Mouse (Mus musculus) heart, adult 2 months (tissue): ENCODE data around the gene Aste1. TPM values are rescaled to one million over a fixed set of nuclear protein-coding genes. Genes with fewer than 3 reads are reported as not detected.

ENCODE experiments used
- DNase-seq, 2 experiments: peaks; one replicate each; pipeline ENCODE4 v3.0.0; 2021
- H3K27ac ChIP-seq: fragments of 200-600 bp; 2 replicates; pipeline ENCODE4 v1.8.1; 2022
- H3K27me3 ChIP-seq: fragments of 200-500 bp; 2 replicates; pipeline ENCODE4 v1.6.1; 2012; ENCODE audit warnings: mild to moderate bottlenecking, low read length, inconsistent platforms, mixed read lengths; ENCODE audit not compliant: control insufficient read depth, insufficient read depth
- H3K36me3 ChIP-seq: fragments of 200-500 bp; 2 replicates; pipeline ENCODE4 v1.6.1; 2012; ENCODE audit warnings: low read length, inconsistent platforms; ENCODE audit not compliant: control insufficient read depth, insufficient read depth
- H3K4me1 ChIP-seq: fragments of 200-500 bp; 2 replicates; pipeline ENCODE4 v1.6.1; 2011; ENCODE audit warnings: low read length; ENCODE audit not compliant: control insufficient read depth, insufficient read depth
- H3K4me3 ChIP-seq: fragments of 200-600 bp; 2 replicates; pipeline ENCODE4 v1.8.1; 2022
- H3K79me2 ChIP-seq: fragments of 200-500 bp; replicated peaks from 2 replicates; pipeline ENCODE4 v1.6.1; 2012; ENCODE audit warnings: mild to moderate bottlenecking, inconsistent platforms, low read length, moderate library complexity, mixed read lengths; ENCODE audit not compliant: control insufficient read depth, insufficient read depth
- H3K9ac ChIP-seq: fragments of 200-500 bp; 2 replicates; pipeline ENCODE4 v1.6.1; 2012; ENCODE audit warnings: low read depth, mild to moderate bottlenecking, control low read depth, inconsistent platforms, low read length, mixed read lengths
- CTCF ChIP-seq: fragments of 200-600 bp; IDR thresholded peaks from 2 replicates; pipeline ENCODE4 v1.8.1; 2022; ENCODE audit warnings: antibody characterized with exemption, mild to moderate bottlenecking, moderate library complexity
- EP300 ChIP-seq: fragments of 200-500 bp; IDR thresholded peaks from 2 replicates; pipeline ENCODE4 v1.6.1; 2011; ENCODE audit warnings: low read depth, low read length, control low read depth; ENCODE audit not compliant: insufficient read depth
- POLR2A ChIP-seq: fragments of 200-500 bp; IDR thresholded peaks from 2 replicates; pipeline ENCODE4 v1.6.1; 2011; ENCODE audit warnings: mild to moderate bottlenecking, low read depth, low read length, control low read depth; ENCODE audit not compliant: insufficient read depth
- WGBS: fragments of 180-500 bp; shearing (Covaris S2); methylation state at CpG from one replicate; pipeline ENCODE4 v1.1.7; 2018; 5-methylcytosine and 5-hydroxymethylcytosine counted together
- intact Hi-C: fragments of 180-260 bp; cut with DNase I; formaldehyde crosslinking; loops from one replicate; pipeline ENCODE4 v1.15.1; 2025
- long read RNA-seq: library from polyadenylated mRNA; stranded (forward); transcript quantifications from one replicate; pipeline ENCODE4 v2.0.0, GENCODE M21; 2021
- polyA plus RNA-seq: library from polyadenylated mRNA; depleted of rRNA; stranded (reverse); fragments of >200 nt; gene quantifications from 2 replicates; pipeline ENCODE4 v1.2.3, GENCODE M21; 2012; rRNA removed
- total RNA-seq, 2 experiments: library from RNA; stranded (reverse); gene quantifications; 2 replicates each; pipeline ENCODE4 v1.2.3; 2021

Gene Aste1
- total RNA-seq (1 to 10 TPM; 5.3 to 7.3 TPM), polyA plus RNA-seq (3.2 and 5.4 TPM in 2 replicates)
- long read RNA-seq, partial matches to known transcripts: 0 of 3 reads
- long read RNA-seq, other reads (novel, unspliced or antisense): 2 of 3 reads

GRCm38 (mm10) chr9:105395218-105395627, at the start of gene Aste1, which contains the start of gene Nek11:
Gene Aste1 (plus strand): TSS chr9:105395392.
Gene Nek11 (minus strand): TSS chr9:105395524.
- TF ChIP-seq EP300 (0 out of 2 replicates have a peak, but pooled peaks have one; percentile 4), POLR2A (peak; percentile 64), CTCF (no peak)
- peak within 1 kb of the TSS; percentile 61 for H3K4me3 ChIP-seq
- peaks cover 3% of the 10 kb centered on the region for H3K4me1 ChIP-seq
- WGBS: under 1% methylated on average over 44 of the region's 44 CpGs
- intact Hi-C loops: loop anchor here (2.0 to 10.0 kb wide), 4 partner anchors 100 to 1332 kb away; partner anchors contain the start of genes Acad11, Mrpl3, Nudt16 and Uba5
- peaks cover 26% of the 10 kb centered on the region for H3K36me3 ChIP-seq
- DNase-seq: peak; percentile 96 to 98
- H3K79me2 ChIP-seq: no peaks in the 10 kb centered on the region
- H3K27me3 ChIP-seq: no peaks in the 10 kb centered on the region
- peak within 1 kb of the TSS; percentile 82 for H3K27ac ChIP-seq
- peak within 1 kb of the TSS; percentile 84 for H3K9ac ChIP-seq

GRCm38 (mm10) chr9:105348242-105349031, 46.8 kb upstream of the Aste1 start:
- no peak overlapping the region for H3K9ac ChIP-seq
- no peak for TF ChIP-seq EP300
- TF ChIP-seq POLR2A: no peak
- no peak for TF ChIP-seq CTCF
- no peaks in the 10 kb centered on the region for H3K79me2 ChIP-seq
- H3K27ac ChIP-seq: no peak overlapping the region
- DNase-seq: no peak
- no peak overlapping the region for H3K4me3 ChIP-seq
- no peaks in the 10 kb centered on the region for H3K36me3 ChIP-seq
- intact Hi-C loops: no loop called here
- no peaks in the 10 kb centered on the region for H3K4me1 ChIP-seq
- H3K27me3 ChIP-seq: no peaks in the 10 kb centered on the region
- 70% methylated on average over 10 of the region's 10 CpGs for WGBS

DNA sequence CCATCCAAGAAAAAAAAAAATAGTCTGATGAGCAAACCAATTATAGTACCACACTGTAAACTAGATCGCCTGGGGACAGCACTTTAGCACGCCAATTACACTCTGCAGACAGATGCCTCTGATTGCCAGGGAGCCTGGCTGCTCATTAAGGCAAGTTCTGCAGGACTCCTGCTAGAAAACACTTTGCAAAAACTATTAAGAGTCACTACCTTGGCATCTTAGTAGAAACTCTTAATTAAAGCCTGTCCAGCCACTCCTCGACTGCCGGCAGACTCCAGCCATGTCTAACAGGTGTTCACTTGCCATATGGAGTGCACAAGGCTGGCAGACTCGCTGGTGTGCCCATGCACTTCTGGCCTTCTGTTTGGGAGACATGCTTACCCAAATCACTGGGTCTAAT, 46.2 kb upstream of the Aste1 start:
- intact Hi-C loops: no loop called here
- Histone ChIP-seq H3K27ac (no peak overlapping the region), H3K36me3 (no peaks in the 10 kb centered on the region), H3K4me3 (no peak overlapping the region), H3K27me3 (no peaks in the 10 kb centered on the region), H3K4me1 (no peaks in the 10 kb centered on the region), H3K9ac (no peak overlapping the region), H3K79me2 (no peaks in the 10 kb centered on the region)
- 72% methylated on average over 5 of the region's 5 CpGs for WGBS
- TF ChIP-seq EP300 (no peak), CTCF (no peak), POLR2A (no peak)
- no peak for DNase-seq

DNA sequence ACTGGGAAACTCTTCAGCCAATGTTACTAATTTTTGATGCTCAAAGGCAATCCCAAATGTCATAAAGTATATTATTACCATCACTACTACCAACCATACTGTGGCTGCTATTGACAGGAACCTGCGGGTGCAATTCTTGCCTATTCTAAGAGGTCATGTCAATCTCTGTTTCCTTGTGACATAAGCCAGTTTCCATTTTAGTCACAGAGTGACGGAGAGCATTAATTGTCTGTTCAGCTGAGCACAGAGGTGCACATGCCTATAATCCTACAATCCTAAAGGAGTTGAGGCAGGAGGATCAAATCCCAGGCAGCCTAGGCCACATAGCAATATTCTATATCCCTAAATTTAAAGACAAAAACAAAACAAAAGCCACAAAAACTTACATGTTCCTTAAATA, 33.0 kb upstream of the Aste1 start:
- Histone ChIP-seq H3K4me1 (no peaks in the 10 kb centered on the region), H3K27me3 (no peaks in the 10 kb centered on the region), H3K79me2 (no peaks in the 10 kb centered on the region), H3K27ac (no peak overlapping the region), H3K4me3 (no peak overlapping the region), H3K9ac (no peak overlapping the region), H3K36me3 (no peaks in the 10 kb centered on the region)
- intact Hi-C loops: no loop called here
- TF ChIP-seq POLR2A: no peak
- TF ChIP-seq EP300: no peak
- TF ChIP-seq CTCF: no peak
- DNase-seq: no peak
- 50% methylated on average over 2 of the region's 2 CpGs for WGBS

DNA sequence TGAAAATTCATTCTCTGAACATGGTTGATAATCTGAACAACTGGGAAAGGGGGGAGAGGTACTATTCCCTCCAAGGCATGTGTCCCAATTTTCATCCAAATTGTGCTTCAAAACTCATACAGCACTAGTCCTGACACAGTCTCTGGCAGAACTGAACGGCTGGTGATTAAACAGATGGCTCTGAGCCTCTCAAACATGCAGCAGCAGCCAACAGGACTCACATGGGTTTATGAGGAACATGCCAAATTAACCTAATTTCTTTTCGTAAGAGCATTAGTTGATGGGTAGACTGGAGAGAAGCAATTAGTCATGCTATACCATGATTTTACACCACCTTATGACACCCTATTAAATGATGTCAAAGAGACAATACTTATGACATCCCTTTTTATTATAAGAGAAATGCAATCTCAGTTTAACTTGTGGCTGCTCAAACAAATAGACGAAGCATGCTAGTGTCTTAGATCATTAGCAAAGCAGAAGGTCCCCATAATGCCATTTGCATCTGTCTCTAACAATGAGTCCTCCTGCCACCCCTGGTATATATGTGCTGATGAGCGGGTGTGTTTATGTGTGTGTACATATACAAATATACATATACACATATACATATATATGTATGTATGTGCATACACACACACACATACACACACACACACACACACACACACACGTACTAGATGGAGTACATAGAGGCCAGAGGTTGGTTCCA, 31.5 kb upstream of the Aste1 start:
- intact Hi-C loops: no loop called here
- Histone ChIP-seq H3K27me3 (no peaks in the 10 kb centered on the region), H3K9ac (no peak overlapping the region), H3K79me2 (no peaks in the 10 kb centered on the region), H3K27ac (no peak overlapping the region), H3K4me3 (no peak overlapping the region), H3K36me3 (no peaks in the 10 kb centered on the region), H3K4me1 (no peaks in the 10 kb centered on the region)
- 73% methylated on average over 5 of the region's 5 CpGs for WGBS
- TF ChIP-seq CTCF (no peak), EP300 (no peak), POLR2A (no peak)
- no peak for DNase-seq

DNA sequence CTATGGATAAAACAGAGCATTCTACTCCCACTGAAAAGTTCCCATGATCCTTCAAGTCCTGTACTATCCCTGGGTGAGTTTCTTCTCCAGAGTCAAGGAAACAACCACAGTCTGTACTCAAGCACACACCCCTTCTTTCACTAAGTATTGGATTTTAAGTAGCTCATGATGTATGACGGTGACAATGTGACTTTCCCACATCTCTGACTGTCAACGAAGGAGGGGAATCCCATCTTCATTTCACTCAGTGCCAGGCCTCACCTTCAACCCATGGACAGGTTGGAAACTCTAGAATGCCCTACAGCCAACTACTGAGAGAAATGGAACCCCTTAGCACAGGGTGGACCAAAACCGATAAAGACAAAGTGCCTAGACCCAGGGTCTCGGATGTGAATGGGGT, 29.0 kb upstream of the Aste1 start:
- Histone ChIP-seq H3K9ac (no peak overlapping the region), H3K36me3 (no peaks in the 10 kb centered on the region), H3K4me1 (no peaks in the 10 kb centered on the region), H3K79me2 (no peaks in the 10 kb centered on the region), H3K4me3 (no peak overlapping the region), H3K27ac (no peak overlapping the region), H3K27me3 (no peaks in the 10 kb centered on the region)
- 86% methylated on average over 4 of the region's 4 CpGs for WGBS
- no peak for DNase-seq
- TF ChIP-seq POLR2A (no peak), EP300 (no peak), CTCF (no peak)
- intact Hi-C loops: no loop called here
